Mouse (Mus musculus): Measurements from ENCODE around the gene Nudt7. TPM values are rescaled to one million over a fixed set of nuclear protein-coding genes. Genes with fewer than 3 reads are reported as not detected.

Nudt7 gene
- 10 to 100 TPM; 76.1 to 99.6 TPM for total RNA-seq (2021)
- 57.3 and 108 TPM in 2 replicates for polyA plus RNA-seq (2012; rRNA removed)
- long read RNA-seq, transcript Nudt7-201 (3 exons, 935 nt), result minor isoform, 5 of 67 reads
- long read RNA-seq, transcript Nudt7-202 (4 exons, 3,543 nt), result major isoform, 51 of 67 reads
- long read RNA-seq, partial matches to known transcripts, result 1 of 67 reads
- long read RNA-seq, other reads (novel, unspliced or antisense), result 2 of 67 reads

- H3K36me3 ChIP-seq (ENCODE audit: control insufficient read depth, insufficient read depth, low read length), result peaks cover 6% of the 10 kb centered on the region
- WGBS, result under 1% methylated on average over 23 of the region's 23 CpGs
Observed at GRCm38 (mm10) chr8:114133510-114134362, at the start of gene Nudt7. TSS of gene Nudt7 (plus strand) at chr8:114133557.

GRCm38 (mm10) chr8:114087932-114088331, 45.4 kb upstream of the Nudt7 start:
- TF ChIP-seq CTCF (IDR thresholded peaks at IDR 0.05) (no peak), POLR2A (IDR thresholded peaks at IDR 0.05; ENCODE audit: insufficient read depth, low read depth, low read length) (no peak), EP300 (IDR thresholded peaks at IDR 0.05; ENCODE audit: insufficient read depth, low read depth, low read length) (no peak)
- DNase-seq, result no peak
- no peaks in the 10 kb centered on the region for H3K36me3 ChIP-seq (ENCODE audit: control insufficient read depth, insufficient read depth, low read length)
- no peaks in the 10 kb centered on the region for H3K79me2 ChIP-seq (replicated peaks; ENCODE audit: control insufficient read depth, insufficient read depth, low read length)
- H3K4me1 ChIP-seq (ENCODE audit: control insufficient read depth, insufficient read depth, low read length), result no peaks in the 10 kb centered on the region
- no peaks in the 10 kb centered on the region; the same call in 1 of the 2 replicates for H3K27me3 ChIP-seq (ENCODE audit: control insufficient read depth, insufficient read depth, low read length)
- WGBS, result 88% methylated on average over 4 of the region's 4 CpGs
- no peak overlapping the region for H3K27ac ChIP-seq
- intact Hi-C loops (cut with DNase I), result no loop called here
- H3K4me3 ChIP-seq, result no peak overlapping the region
- H3K9ac ChIP-seq (ENCODE audit: low read depth, low read length), result no peak overlapping the region

More at GRCm38 (mm10) chr8:114133510-114134362, at the start of gene Nudt7:
- intact Hi-C loops (cut with DNase I), result no loop called here
- H3K4me3 ChIP-seq, result peak within 1 kb of the TSS; percentile 63
- TF ChIP-seq POLR2A (IDR thresholded peaks at IDR 0.05; ENCODE audit: insufficient read depth, low read depth, low read length) (peak; percentile 95), EP300 (IDR thresholded peaks at IDR 0.05; ENCODE audit: insufficient read depth, low read depth, low read length) (no peak), CTCF (IDR thresholded peaks at IDR 0.05) (peak; percentile 41)
- no peaks in the 10 kb centered on the region for H3K79me2 ChIP-seq (replicated peaks; ENCODE audit: control insufficient read depth, insufficient read depth, low read length)
- peak within 1 kb of the TSS; percentile 70 for H3K9ac ChIP-seq (ENCODE audit: low read depth, low read length)
- peak; percentile 86 to 94 for DNase-seq
- peak within 1 kb of the TSS; percentile 94 for H3K27ac ChIP-seq
- no peaks in the 10 kb centered on the region for H3K27me3 ChIP-seq (ENCODE audit: control insufficient read depth, insufficient read depth, low read length)
- H3K4me1 ChIP-seq (ENCODE audit: control insufficient read depth, insufficient read depth, low read length), result peaks cover 3% of the 10 kb centered on the region

- WGBS, result 82% methylated on average over 4 of the region's 4 CpGs
- TF ChIP-seq POLR2A (IDR thresholded peaks at IDR 0.05; ENCODE audit: insufficient read depth, low read depth, low read length) (no peak), CTCF (IDR thresholded peaks at IDR 0.05) (no peak), EP300 (IDR thresholded peaks at IDR 0.05; ENCODE audit: insufficient read depth, low read depth, low read length) (no peak)
- DNase-seq, result no peak
Observed at GRCm38 (mm10) chr8:114090736-114091135, 42.6 kb upstream of the Nudt7 start.

GRCm38 (mm10) chr8:114093321-114093720, 40.0 kb upstream of the Nudt7 start:
- 75% methylated on average over 3 of the region's 3 CpGs for WGBS
- Histone ChIP-seq H3K36me3 (ENCODE audit: control insufficient read depth, insufficient read depth, low read length) (no peaks in the 10 kb centered on the region), H3K9ac (ENCODE audit: low read depth, low read length) (no peak overlapping the region), H3K27me3 (ENCODE audit: control insufficient read depth, insufficient read depth, low read length) (no peaks in the 10 kb centered on the region; the same call in 1 of the 2 replicates), H3K27ac (no peak overlapping the region), H3K79me2 (replicated peaks; ENCODE audit: control insufficient read depth, insufficient read depth, low read length) (no peaks in the 10 kb centered on the region), H3K4me1 (ENCODE audit: control insufficient read depth, insufficient read depth, low read length) (no peaks in the 10 kb centered on the region), H3K4me3 (no peak overlapping the region)
- TF ChIP-seq POLR2A (IDR thresholded peaks at IDR 0.05; ENCODE audit: insufficient read depth, low read depth, low read length) (no peak), CTCF (IDR thresholded peaks at IDR 0.05) (no peak), EP300 (IDR thresholded peaks at IDR 0.05; ENCODE audit: insufficient read depth, low read depth, low read length) (no peak)
- DNase-seq, result no peak
- intact Hi-C loops (cut with DNase I), result loop anchor here (10.0 kb wide), 1 partner anchor 1849 kb away; no protein-coding TSS in a partner anchor

More at GRCm38 (mm10) chr8:114090736-114091135, 42.6 kb upstream of the Nudt7 start:
- H3K4me1 ChIP-seq (ENCODE audit: control insufficient read depth, insufficient read depth, low read length), result no peaks in the 10 kb centered on the region
- H3K79me2 ChIP-seq (replicated peaks; ENCODE audit: control insufficient read depth, insufficient read depth, low read length), result no peaks in the 10 kb centered on the region
- intact Hi-C loops (cut with DNase I), result loop anchor here (10.0 kb wide), 1 partner anchor 1846 kb away; no protein-coding TSS in a partner anchor
- H3K9ac ChIP-seq (ENCODE audit: low read depth, low read length), result no peak overlapping the region
- H3K4me3 ChIP-seq, result no peak overlapping the region
- H3K27me3 ChIP-seq (ENCODE audit: control insufficient read depth, insufficient read depth, low read length), result no peaks in the 10 kb centered on the region; the same call in 1 of the 2 replicates
- no peaks in the 10 kb centered on the region for H3K36me3 ChIP-seq (ENCODE audit: control insufficient read depth, insufficient read depth, low read length)
- no peak overlapping the region for H3K27ac ChIP-seq

- Histone ChIP-seq H3K36me3 (ENCODE audit: control insufficient read depth, insufficient read depth, low read length) (no peaks in the 10 kb centered on the region), H3K79me2 (replicated peaks; ENCODE audit: control insufficient read depth, insufficient read depth, low read length) (no peaks in the 10 kb centered on the region), H3K4me1 (ENCODE audit: control insufficient read depth, insufficient read depth, low read length) (no peaks in the 10 kb centered on the region), H3K9ac (ENCODE audit: low read depth, low read length) (no peak overlapping the region), H3K27me3 (ENCODE audit: control insufficient read depth, insufficient read depth, low read length) (no peaks in the 10 kb centered on the region), H3K27ac (no peak overlapping the region), H3K4me3 (no peak overlapping the region)
- intact Hi-C loops (cut with DNase I), result loop anchor here (10.0 kb wide), 1 partner anchor 1850 kb away; no protein-coding TSS in a partner anchor
- DNase-seq, result peak in 1 of 2 experiments; percentile 5
- TF ChIP-seq CTCF (IDR thresholded peaks at IDR 0.05) (no peak), EP300 (IDR thresholded peaks at IDR 0.05; ENCODE audit: insufficient read depth, low read depth, low read length) (no peak), POLR2A (IDR thresholded peaks at IDR 0.05; ENCODE audit: insufficient read depth, low read depth, low read length) (no peak)
- WGBS, result 72% methylated on average over 4 of the region's 4 CpGs
Observed at GRCm38 (mm10) chr8:114094526-114094925, 38.8 kb upstream of the Nudt7 start.

Data from heart, adult 2 months (tissue).